Mouse (Mus musculus) embryonic facial prominence, embryonic 15.5 days (tissue): ENCODE measurements around the gene Cd79b. TPM values are rescaled to one million over a fixed set of nuclear protein-coding genes. Genes with fewer than 3 reads are reported as not detected.
A peak's percentile ranks its signal among the peaks of the same experiment; 100 is the strongest.

Experiments
- ATAC-seq: fragments of 200-750 bp; cut with Nextera tagmentation; 2 replicates; pipeline ENCODE4 v1.8.0; 2017; ENCODE audit warnings: low read depth, moderate TSS enrichment; ENCODE audit not compliant: insufficient number of reproducible peaks, low FRiP score, low TSS enrichment
- H3K27ac ChIP-seq: fragments of 300-500 bp; sonication (generic); replicated peaks from 2 replicates; pipeline ENCODE4 v1.5.1; 2015; ENCODE audit warnings: mild to moderate bottlenecking, inconsistent platforms
- H3K27me3 ChIP-seq: fragments of 300-500 bp; sonication (generic); 2 replicates; pipeline ENCODE4 v1.6.1; 2015; ENCODE audit warnings: inconsistent platforms
- H3K36me3 ChIP-seq: fragments of 300-500 bp; sonication (generic); 2 replicates; pipeline ENCODE4 v1.6.1; 2015; ENCODE audit warnings: mild to moderate bottlenecking, inconsistent platforms
- H3K4me1 ChIP-seq: fragments of 300-500 bp; sonication (generic); 2 replicates; pipeline ENCODE4 v1.6.1; 2015; ENCODE audit warnings: inconsistent platforms
- H3K4me2 ChIP-seq: fragments of 300-500 bp; sonication (generic); replicated peaks from 2 replicates; pipeline ENCODE4 v1.6.1; 2015; ENCODE audit warnings: mild to moderate bottlenecking, inconsistent platforms
- H3K4me3 ChIP-seq: fragments of 300-500 bp; sonication (generic); replicated peaks from 2 replicates; pipeline ENCODE4 v1.5.1; 2015; ENCODE audit warnings: mild to moderate bottlenecking, inconsistent platforms
- H3K9ac ChIP-seq: fragments of 300-500 bp; sonication (generic); 2 replicates; pipeline ENCODE4 v1.6.1; 2015; ENCODE audit warnings: inconsistent platforms
- H3K9me3 ChIP-seq: fragments of 300-500 bp; sonication (generic); replicated peaks from 2 replicates; pipeline ENCODE4 v1.6.1; 2016; ENCODE audit warnings: inconsistent platforms
- WGBS: fragments of 180-500 bp; shearing (Covaris S2); methylation state at CpG from one replicate; pipeline ENCODE4 v1.1.7; 2015; 5-methylcytosine and 5-hydroxymethylcytosine counted together
- polyA plus RNA-seq: library from polyadenylated mRNA; unstranded; fragments of >200 nt; fragmentation: Nextera tagmentation; extraction: Ambion mirVana; gene quantifications from 2 replicates; pipeline ENCODE4 v1.2.1, GENCODE M21; 2015

The Cd79b gene
- polyA plus RNA-seq, 1 experiment from 2014 or later, result 3.4 TPM

- no peak within 1 kb of the TSS for H3K4me3 ChIP-seq
- peaks cover 4% of the 10 kb centered on the region; the same call in 1 of the 2 replicates for H3K4me1 ChIP-seq
- H3K9ac ChIP-seq, result no peak within 1 kb of the TSS
- no peaks in the 10 kb centered on the region for H3K9me3 ChIP-seq
- no peaks in the 10 kb centered on the region for H3K27me3 ChIP-seq
- 79% methylated on average over 9 of the region's 9 CpGs for WGBS
- no peak within 1 kb of the TSS for H3K4me2 ChIP-seq
- no peak for ATAC-seq
- H3K36me3 ChIP-seq, result no peaks in the 10 kb centered on the region
- no peak within 1 kb of the TSS for H3K27ac ChIP-seq
These were observed 12.8 kb downstream of the Cd79b start, which contains the start of gene Gh for GRCm38 (mm10) chr11:106301765-106302164. Gene Gh (minus strand): TSS chr11:106301865.

GRCm38 (mm10) chr11:106291861-106292260, 22.7 kb downstream of the Cd79b start:
- Histone ChIP-seq H3K27me3 (no peaks in the 10 kb centered on the region), H3K27ac (no peak overlapping the region), H3K4me2 (no peak overlapping the region), H3K36me3 (no peaks in the 10 kb centered on the region), H3K4me3 (no peak overlapping the region), H3K9me3 (no peaks in the 10 kb centered on the region), H3K9ac (no peak overlapping the region), H3K4me1 (peaks cover 11% of the 10 kb centered on the region)
- ATAC-seq, result no peak
- 88% methylated on average over 2 of the region's 2 CpGs for WGBS

- Histone ChIP-seq H3K4me1 (peaks cover 20% of the 10 kb centered on the region), H3K36me3 (no peaks in the 10 kb centered on the region), H3K9ac (no peak overlapping the region), H3K4me2 (no peak overlapping the region), H3K27me3 (no peaks in the 10 kb centered on the region), H3K4me3 (no peak overlapping the region), H3K27ac (no peak overlapping the region), H3K9me3 (no peaks in the 10 kb centered on the region)
- no peak for ATAC-seq
- WGBS, result 91% methylated on average over 5 of the region's 5 CpGs
These were observed 24.2 kb downstream of the Cd79b start for GRCm38 (mm10) chr11:106290376-106290775.

- Histone ChIP-seq H3K4me2 (no peak overlapping the region), H3K27ac (no peak overlapping the region), H3K4me3 (no peak overlapping the region), H3K9ac (no peak overlapping the region), H3K4me1 (peaks cover 20% of the 10 kb centered on the region), H3K36me3 (no peaks in the 10 kb centered on the region), H3K27me3 (no peaks in the 10 kb centered on the region), H3K9me3 (no peaks in the 10 kb centered on the region)
- whole genome bisulfite sequencing, result 60% methylated on average over 8 of the region's 8 CpGs
- ATAC-seq, result no peak
These were observed 25.2 kb downstream of the Cd79b start for GRCm38 (mm10) chr11:106289369-106289768.

- H3K9ac ChIP-seq, result no peak overlapping the region
- H3K36me3 ChIP-seq, result no peaks in the 10 kb centered on the region
- H3K4me3 ChIP-seq, result no peak overlapping the region
- 27% methylated on average over 11 of the region's 11 CpGs for WGBS
- peak; percentile 73 for ATAC-seq
- H3K27me3 ChIP-seq, result no peaks in the 10 kb centered on the region
- no peaks in the 10 kb centered on the region for H3K9me3 ChIP-seq
- peak overlapping the region; percentile 89 for H3K27ac ChIP-seq
- peaks cover 20% of the 10 kb centered on the region for H3K4me1 ChIP-seq
- H3K4me2 ChIP-seq, result no peak overlapping the region
These were observed 27.6 kb downstream of the Cd79b start for GRCm38 (mm10) chr11:106286987-106287386.

GRCm38 (mm10) chr11:106286206-106286605, 28.4 kb downstream of the Cd79b start:
- no peak overlapping the region for H3K4me2 ChIP-seq
- 84% methylated on average over 7 of the region's 7 CpGs for WGBS
- H3K27ac ChIP-seq, result peak overlapping the region; percentile 89
- no peaks in the 10 kb centered on the region for H3K9me3 ChIP-seq
- H3K27me3 ChIP-seq, result no peaks in the 10 kb centered on the region
- H3K4me1 ChIP-seq, result peaks cover 20% of the 10 kb centered on the region
- no peak overlapping the region for H3K9ac ChIP-seq
- no peak for ATAC-seq
- H3K36me3 ChIP-seq, result no peaks in the 10 kb centered on the region
- H3K4me3 ChIP-seq, result no peak overlapping the region

GRCm38 (mm10) chr11:106284126-106284525, 30.4 kb downstream of the Cd79b start:
- Histone ChIP-seq H3K9ac (no peak overlapping the region), H3K27ac (no peak overlapping the region), H3K4me3 (no peak overlapping the region), H3K9me3 (no peaks in the 10 kb centered on the region), H3K27me3 (no peaks in the 10 kb centered on the region), H3K36me3 (no peaks in the 10 kb centered on the region), H3K4me2 (no peak overlapping the region), H3K4me1 (peaks cover 20% of the 10 kb centered on the region)
- no peak for ATAC-seq
- WGBS, result 66% methylated on average over 8 of the region's 8 CpGs

- peaks cover 20% of the 10 kb centered on the region for H3K4me1 ChIP-seq
- no peak overlapping the region for H3K4me3 ChIP-seq
- no peak for ATAC-seq
- H3K4me2 ChIP-seq, result no peak overlapping the region
- 63% methylated on average over 4 of the region's 4 CpGs for WGBS
- H3K9me3 ChIP-seq, result no peaks in the 10 kb centered on the region
- no peaks in the 10 kb centered on the region for H3K27me3 ChIP-seq
- no peak overlapping the region for H3K9ac ChIP-seq
- H3K36me3 ChIP-seq, result no peaks in the 10 kb centered on the region
- no peak overlapping the region for H3K27ac ChIP-seq
These were observed 31.2 kb downstream of the Cd79b start for GRCm38 (mm10) chr11:106283371-106283770.

- 89% methylated on average over 6 of the region's 6 CpGs for WGBS
- Histone ChIP-seq H3K9ac (no peak overlapping the region), H3K27ac (no peak overlapping the region), H3K36me3 (no peaks in the 10 kb centered on the region), H3K9me3 (no peaks in the 10 kb centered on the region), H3K4me3 (no peak overlapping the region), H3K4me1 (peaks cover 15% of the 10 kb centered on the region), H3K27me3 (no peaks in the 10 kb centered on the region), H3K4me2 (no peak overlapping the region)
- ATAC-seq, result no peak
These were observed 32.1 kb downstream of the Cd79b start for GRCm38 (mm10) chr11:106282452-106282851.

GRCm38 (mm10) chr11:106276454-106276853, 38.1 kb downstream of the Cd79b start, which contains the start of gene Tcam1:
Gene Tcam1 (plus strand): TSS chr11:106276672.
- WGBS, result 4% methylated on average over 25 of the region's 25 CpGs
- H3K27ac ChIP-seq, result peak within 1 kb of the TSS; percentile 94
- peak within 1 kb of the TSS; percentile 24 for H3K4me3 ChIP-seq

GRCm38 (mm10) chr11:106274971-106275411, 39.6 kb downstream of the Cd79b start:
- peak overlapping the region; percentile 94 for H3K27ac ChIP-seq
- 37% methylated on average over 7 of the region's 7 CpGs for WGBS
- H3K4me2 ChIP-seq, result no peak overlapping the region
- ATAC-seq, result no peak
- peaks cover 49% of the 10 kb centered on the region for H3K4me1 ChIP-seq
- H3K27me3 ChIP-seq, result no peaks in the 10 kb centered on the region
- no peak overlapping the region for H3K9ac ChIP-seq
- no peaks in the 10 kb centered on the region for H3K9me3 ChIP-seq
- H3K36me3 ChIP-seq, result no peaks in the 10 kb centered on the region
- no peak overlapping the region for H3K4me3 ChIP-seq

More at GRCm38 (mm10) chr11:106276454-106276853, 38.1 kb downstream of the Cd79b start, which contains the start of gene Tcam1:
- ATAC-seq, result peak; percentile 50; the same call in 1 of the 2 replicates
- H3K4me1 ChIP-seq, result peaks cover 35% of the 10 kb centered on the region
- H3K36me3 ChIP-seq, result no peaks in the 10 kb centered on the region
- no peak within 1 kb of the TSS for H3K9ac ChIP-seq
- peak within 1 kb of the TSS; percentile 56 for H3K4me2 ChIP-seq
- H3K27me3 ChIP-seq, result no peaks in the 10 kb centered on the region
- no peaks in the 10 kb centered on the region for H3K9me3 ChIP-seq

GRCm38 (mm10) chr11:106274374-106274773, 40.2 kb downstream of the Cd79b start:
- H3K9ac ChIP-seq, result no peak overlapping the region
- H3K4me3 ChIP-seq, result no peak overlapping the region
- H3K27ac ChIP-seq, result peak overlapping the region; percentile 94
- no peak for ATAC-seq
- no peaks in the 10 kb centered on the region for H3K36me3 ChIP-seq
- WGBS, result 75% methylated on average over 1 of the region's 1 CpGs
- H3K9me3 ChIP-seq, result no peaks in the 10 kb centered on the region
- H3K4me1 ChIP-seq, result peaks cover 52% of the 10 kb centered on the region
- H3K4me2 ChIP-seq, result no peak overlapping the region
- H3K27me3 ChIP-seq, result no peaks in the 10 kb centered on the region
